Mouse (Mus musculus): ENCODE results near the gene Trim10. TPM values are rescaled to one million over a fixed set of nuclear protein-coding genes. Genes with fewer than 3 reads are reported as not detected.
"Not testable (repeated sequence)": the region's sequence is repeated elsewhere in the genome, so short reads cannot be mapped to it uniquely, and the experiment has no call there.

Trim10 gene
- 108 and 159 TPM in 2 replicates for polyA plus RNA-seq (2011; ENCODE audit: insufficient read depth, insufficient read length, low replicate concordance, missing spikeins)

- Histone ChIP-seq H3K4me3 (replicated peaks; ENCODE audit: control insufficient read depth, low read depth, low read length) (peak within 1 kb of the TSS; percentile 83), H3K4me1 (ENCODE audit: control insufficient read depth, insufficient read depth, low read length) (peaks cover 3% of the 10 kb centered on the region; the same call in 1 of the 2 replicates), H3K27ac (ENCODE audit: control insufficient read depth, insufficient read depth, low read depth, low read length, poor library complexity) (peak within 1 kb of the TSS; percentile 85)
- WGBS = 64% methylated on average over 4 of the region's 4 CpGs
- TF ChIP-seq CTCF (IDR thresholded peaks at IDR 0.05; ENCODE audit: control insufficient read depth, insufficient read depth, low read length) (no peak), POLR2A (IDR thresholded peaks at IDR 0.05; ENCODE audit: borderline replicate concordance, control insufficient read depth, low read depth, low read length) (0 out of 2 replicates have a peak, but pooled peaks have one; percentile 20)
These were observed at the start of gene Trim10 for GRCm38 (mm10) chr17:36869284-36869954. TSS of gene Trim10 (plus strand) at chr17:36869574.

- Histone ChIP-seq H3K27ac (ENCODE audit: control insufficient read depth, insufficient read depth, low read depth, low read length, poor library complexity) (no peak overlapping the region), H3K4me3 (replicated peaks; ENCODE audit: control insufficient read depth, low read depth, low read length) (no peak overlapping the region), H3K4me1 (ENCODE audit: control insufficient read depth, insufficient read depth, low read length) (no peaks in the 10 kb centered on the region; the same call in 1 of the 2 replicates)
- peak; percentile 75 for TF ChIP-seq CTCF (IDR thresholded peaks at IDR 0.05; ENCODE audit: control insufficient read depth, insufficient read depth, low read length)
- TF ChIP-seq POLR2A (IDR thresholded peaks at IDR 0.05; ENCODE audit: borderline replicate concordance, control insufficient read depth, low read depth, low read length) = no peak
These were observed 45.4 kb upstream of the Trim10 start for GRCm38 (mm10) chr17:36824005-36824404.

- TF ChIP-seq POLR2A (IDR thresholded peaks at IDR 0.05; ENCODE audit: borderline replicate concordance, control insufficient read depth, low read depth, low read length) (no peak), CTCF (IDR thresholded peaks at IDR 0.05; ENCODE audit: control insufficient read depth, insufficient read depth, low read length) (0 out of 2 replicates have a peak, but pooled peaks have one; percentile 8)
- Histone ChIP-seq H3K27ac (ENCODE audit: control insufficient read depth, insufficient read depth, low read depth, low read length, poor library complexity) (no peak overlapping the region), H3K4me1 (ENCODE audit: control insufficient read depth, insufficient read depth, low read length) (no peaks in the 10 kb centered on the region; the same call in 1 of the 2 replicates), H3K4me3 (replicated peaks; ENCODE audit: control insufficient read depth, low read depth, low read length) (no peak overlapping the region)
- WGBS = 13% methylated on average over 4 of the region's 4 CpGs
These were observed 43.8 kb upstream of the Trim10 start for GRCm38 (mm10) chr17:36825525-36825924.

- H3K27ac ChIP-seq (ENCODE audit: control insufficient read depth, insufficient read depth, low read depth, low read length, poor library complexity); H3K4me1 ChIP-seq (ENCODE audit: control insufficient read depth, insufficient read depth, low read length); H3K4me3 ChIP-seq (replicated peaks; ENCODE audit: control insufficient read depth, low read depth, low read length): not testable (repeated sequence)
- 4% methylated on average over 5 of the region's 5 CpGs for WGBS
- peak; percentile 64 for TF ChIP-seq CTCF (IDR thresholded peaks at IDR 0.05; ENCODE audit: control insufficient read depth, insufficient read depth, low read length)
These were observed 43.4 kb upstream of the Trim10 start for GRCm38 (mm10) chr17:36826002-36826401.

- Histone ChIP-seq H3K4me3 (replicated peaks; ENCODE audit: control insufficient read depth, low read depth, low read length) (no peak overlapping the region), H3K27ac (ENCODE audit: control insufficient read depth, insufficient read depth, low read depth, low read length, poor library complexity) (no peak overlapping the region), H3K4me1 (ENCODE audit: control insufficient read depth, insufficient read depth, low read length) (no peaks in the 10 kb centered on the region; the same call in 1 of the 2 replicates)
- WGBS = 63% methylated on average over 2 of the region's 2 CpGs
- TF ChIP-seq CTCF (IDR thresholded peaks at IDR 0.05; ENCODE audit: control insufficient read depth, insufficient read depth, low read length) (no peak), POLR2A (IDR thresholded peaks at IDR 0.05; ENCODE audit: borderline replicate concordance, control insufficient read depth, low read depth, low read length) (no peak)
These were observed 40.9 kb upstream of the Trim10 start for GRCm38 (mm10) chr17:36828488-36828887.

- H3K4me1 ChIP-seq (ENCODE audit: control insufficient read depth, insufficient read depth, low read length) = no peaks in the 10 kb centered on the region; the same call in 1 of the 2 replicates
- H3K27ac ChIP-seq (ENCODE audit: control insufficient read depth, insufficient read depth, low read depth, low read length, poor library complexity) = no peak overlapping the region
- TF ChIP-seq CTCF (IDR thresholded peaks at IDR 0.05; ENCODE audit: control insufficient read depth, insufficient read depth, low read length) (no peak), POLR2A (IDR thresholded peaks at IDR 0.05; ENCODE audit: borderline replicate concordance, control insufficient read depth, low read depth, low read length) (no peak)
- no peak overlapping the region for H3K4me3 ChIP-seq (replicated peaks; ENCODE audit: control insufficient read depth, low read depth, low read length)
- 53% methylated on average over 3 of the region's 3 CpGs for WGBS
These were observed 38.9 kb upstream of the Trim10 start for GRCm38 (mm10) chr17:36830470-36830869.

GRCm38 (mm10) chr17:36832694-36833093 is 36.7 kb upstream of the Trim10 start:
- Histone ChIP-seq H3K4me1 (ENCODE audit: control insufficient read depth, insufficient read depth, low read length) (no peaks in the 10 kb centered on the region; the same call in 1 of the 2 replicates), H3K27ac (ENCODE audit: control insufficient read depth, insufficient read depth, low read depth, low read length, poor library complexity) (no peak overlapping the region), H3K4me3 (replicated peaks; ENCODE audit: control insufficient read depth, low read depth, low read length) (no peak overlapping the region)
- TF ChIP-seq POLR2A (IDR thresholded peaks at IDR 0.05; ENCODE audit: borderline replicate concordance, control insufficient read depth, low read depth, low read length) = no peak
- no peak for TF ChIP-seq CTCF (IDR thresholded peaks at IDR 0.05; ENCODE audit: control insufficient read depth, insufficient read depth, low read length)
- 68% methylated on average over 4 of the region's 4 CpGs for WGBS

GRCm38 (mm10) chr17:36835591-36836426 is 33.6 kb upstream of the Trim10 start:
- Histone ChIP-seq H3K4me3 (replicated peaks; ENCODE audit: control insufficient read depth, low read depth, low read length) (no peak overlapping the region), H3K27ac (ENCODE audit: control insufficient read depth, insufficient read depth, low read depth, low read length, poor library complexity) (no peak overlapping the region), H3K4me1 (ENCODE audit: control insufficient read depth, insufficient read depth, low read length) (no peaks in the 10 kb centered on the region; the same call in 1 of the 2 replicates)
- TF ChIP-seq CTCF (IDR thresholded peaks at IDR 0.05; ENCODE audit: control insufficient read depth, insufficient read depth, low read length) (peak; percentile 23; the same call in 1 of the 2 replicates), POLR2A (IDR thresholded peaks at IDR 0.05; ENCODE audit: borderline replicate concordance, control insufficient read depth, low read depth, low read length) (no peak)
- WGBS = 37% methylated on average over 12 of the region's 12 CpGs

All from bone marrow, adult 2 months (tissue).